Mouse (Mus musculus): Measurements from ENCODE around the gene Plce1.
"Not testable (repeated sequence)": the region's sequence is repeated elsewhere in the genome, so short reads cannot be mapped to it uniquely, and the experiment has no call there.

Plce1 gene

GRCm38 (mm10) chr19:38639805-38640204 is 158.9 kb downstream of the Plce1 start:
- DNase-seq (ENCODE audit: low spot score): no peak

GRCm38 (mm10) chr19:38642515-38642914 is 161.6 kb downstream of the Plce1 start:
- not testable (repeated sequence) for DNase-seq (ENCODE audit: low spot score)

- no peak for DNase-seq (ENCODE audit: low spot score)
Measured at GRCm38 (mm10) chr19:38644871-38645595, 164.1 kb downstream of the Plce1 start.

- no peak for DNase-seq (ENCODE audit: low spot score)
Measured at GRCm38 (mm10) chr19:38657980-38658379, 177.1 kb downstream of the Plce1 start.

GRCm38 (mm10) chr19:38665398-38665797 is 184.5 kb downstream of the Plce1 start:
- DNase-seq (ENCODE audit: low spot score): no peak

GRCm38 (mm10) chr19:38672015-38672600 is 191.2 kb downstream of the Plce1 start:
- no peak for DNase-seq (ENCODE audit: low spot score)

GRCm38 (mm10) chr19:38673936-38674335 is 193.0 kb downstream of the Plce1 start:
- DNase-seq (ENCODE audit: low spot score): no peak

- no peak for DNase-seq (ENCODE audit: low spot score)
Measured at GRCm38 (mm10) chr19:38678655-38679054, 197.7 kb downstream of the Plce1 start.

GRCm38 (mm10) chr19:38679520-38679919 is 198.6 kb downstream of the Plce1 start:
- DNase-seq (ENCODE audit: low spot score): no peak

GRCm38 (mm10) chr19:38687326-38687725 is 206.4 kb downstream of the Plce1 start:
- no peak for DNase-seq (ENCODE audit: low spot score)

- DNase-seq (ENCODE audit: low spot score): no peak
Measured at GRCm38 (mm10) chr19:38688741-38689507, 208.0 kb downstream of the Plce1 start.

GRCm38 (mm10) chr19:38690276-38690675 is 209.4 kb downstream of the Plce1 start:
- DNase-seq (ENCODE audit: low spot score): no peak

GRCm38 (mm10) chr19:38691533-38691932 is 210.6 kb downstream of the Plce1 start:
- no peak for DNase-seq (ENCODE audit: low spot score)

GRCm38 (mm10) chr19:38693331-38693730 is 212.4 kb downstream of the Plce1 start:
- no peak for DNase-seq (ENCODE audit: low spot score)

- DNase-seq (ENCODE audit: low spot score): no peak
Measured at GRCm38 (mm10) chr19:38693769-38694168, 212.9 kb downstream of the Plce1 start.

GRCm38 (mm10) chr19:38701776-38702175 is 220.9 kb downstream of the Plce1 start:
- no peak for DNase-seq (ENCODE audit: low spot score)

GRCm38 (mm10) chr19:38704742-38705141 is 223.8 kb downstream of the Plce1 start:
- no peak for DNase-seq (ENCODE audit: low spot score)

GRCm38 (mm10) chr19:38705244-38705643 is 224.3 kb downstream of the Plce1 start:
- DNase-seq (ENCODE audit: low spot score): no peak

- DNase-seq (ENCODE audit: low spot score): no peak
Measured at GRCm38 (mm10) chr19:38706449-38706848, 225.5 kb downstream of the Plce1 start.

GRCm38 (mm10) chr19:38709376-38709775 is 228.5 kb downstream of the Plce1 start:
- no peak for DNase-seq (ENCODE audit: low spot score)

- no peak for DNase-seq (ENCODE audit: low spot score)
Measured at GRCm38 (mm10) chr19:38721808-38722207, 240.9 kb downstream of the Plce1 start.

- DNase-seq (ENCODE audit: low spot score): no peak
Measured at GRCm38 (mm10) chr19:38722982-38723381, 242.1 kb downstream of the Plce1 start.

GRCm38 (mm10) chr19:38723969-38724368 is 243.1 kb downstream of the Plce1 start:
- no peak for DNase-seq (ENCODE audit: low spot score)
